Mouse (Mus musculus) ES-E14 (cell line): Measurements from ENCODE around the gene Arhgap9. TPM values are rescaled to one million over a fixed set of nuclear protein-coding genes. Genes with fewer than 3 reads are reported as not detected.

Source experiments
- DNase-seq: peaks from one replicate; pipeline ENCODE4 v3.0.0-alpha.2; 2013; ENCODE audit warnings: low read depth, low spot score
- H3K27ac ChIP-seq: 2 replicates; pipeline ENCODE4 v1.5.1; 2012; ENCODE audit warnings: low read depth, mild to moderate bottlenecking, low read length, moderate library complexity, mixed read lengths; ENCODE audit not compliant: poor library complexity, insufficient read depth, severe bottlenecking
- H3K36me3 ChIP-seq: 2 replicates; pipeline ENCODE4 v1.6.1; 2012; ENCODE audit warnings: mild to moderate bottlenecking, low read length, moderate library complexity, mixed read lengths; ENCODE audit not compliant: control insufficient read depth, poor library complexity, insufficient read depth, severe bottlenecking
- H3K4me1 ChIP-seq, 2 experiments: fragments of 150-350 bp in 1 of 2; sonication (generic) in 1 of 2; 2 replicates each; pipeline ENCODE4 v1.6.1; 2012; ENCODE audit warnings: low read length in 2 of 2, mild to moderate bottlenecking in 1 of 2, mixed read lengths in 1 of 2; ENCODE audit not compliant: control insufficient read depth in 2 of 2, insufficient read depth in 2 of 2, poor library complexity in 1 of 2
- H3K4me3 ChIP-seq, 2 experiments: fragments of 150-350 bp in 1 of 2; sonication (generic) in 1 of 2; 2 replicates each; pipeline ENCODE4 v1.5.1; 2012; ENCODE audit warnings: low read length in 2 of 2, low read depth in 1 of 2, mild to moderate bottlenecking in 1 of 2, mixed read lengths in 1 of 2; ENCODE audit not compliant: insufficient read depth in 1 of 2, poor library complexity in 1 of 2, severe bottlenecking in 1 of 2
- H3K9ac ChIP-seq: 2 replicates; pipeline ENCODE4 v1.6.1; 2012; ENCODE audit warnings: low read depth, mild to moderate bottlenecking, low read length, mixed read lengths; ENCODE audit not compliant: poor library complexity, insufficient read depth, severe bottlenecking
- H3K9me3 ChIP-seq: fragments of 150-350 bp; sonication (generic); 2 replicates; pipeline ENCODE4 v1.6.1; 2012; ENCODE audit warnings: low read depth, mild to moderate bottlenecking, low read length; ENCODE audit not compliant: control insufficient read depth, insufficient read depth
- CHD2 ChIP-seq: IDR thresholded peaks from 2 replicates; pipeline ENCODE4 v1.6.1; 2014; ENCODE audit warnings: mild to moderate bottlenecking, low read depth, low read length, inconsistent platforms
- HCFC1 ChIP-seq: IDR thresholded peaks from 2 replicates; pipeline ENCODE4 v1.6.1; 2012; ENCODE audit warnings: low read length, inconsistent platforms, borderline replicate concordance; ENCODE audit not compliant: insufficient read depth
- MAFK ChIP-seq: IDR thresholded peaks from 2 replicates; pipeline ENCODE4 v1.6.1; 2014; ENCODE audit warnings: mild to moderate bottlenecking, low read depth, low read length, inconsistent platforms; ENCODE audit not compliant: insufficient read depth
- ZC3H11A ChIP-seq: IDR thresholded peaks from 2 replicates; pipeline ENCODE4 v1.6.1; 2012; ENCODE audit warnings: low read depth, mild to moderate bottlenecking, inconsistent platforms, low read length, borderline replicate concordance
- ZNF384 ChIP-seq: IDR thresholded peaks from 2 replicates; pipeline ENCODE4 v1.6.1; 2012; ENCODE audit warnings: low read depth, low read length, inconsistent platforms
- in situ Hi-C, 2 experiments: fragments of 600-800 bp; cut with MboI; formaldehyde crosslinking; loops; one replicate each; pipeline ENCODE4 v1.15.1; 2025; ENCODE audit warnings: low sequenced_read_pairs in 2 of 2, inconsistent platforms in 1 of 2; ENCODE audit not compliant: unreplicated experiment in 2 of 2
- total RNA-seq: library from RNA; depleted of rRNA; stranded (reverse); fragments of 300-350 nt; gene quantifications from 2 replicates; pipeline ENCODE4 v1.2.3, GENCODE M21; 2012

The Arhgap9 gene
- total RNA-seq, 1 experiment: 2.6 TPM

- in situ Hi-C loops: no loop called here
- peak within 1 kb of the TSS; percentile 71 to 89 for H3K4me3 ChIP-seq
- peaks cover 4% of the 10 kb centered on the region; the same call in 1 of the 2 replicates for H3K36me3 ChIP-seq
- H3K9me3 ChIP-seq: no peaks in the 10 kb centered on the region
- H3K27ac ChIP-seq: peak within 1 kb of the TSS; percentile 83
- TF ChIP-seq ZC3H11A (0 out of 2 replicates have a peak, but pooled peaks have one; percentile 23), HCFC1 (no peak), CHD2 (no peak), MAFK (no peak), ZNF384 (no peak)
- H3K4me1 ChIP-seq: peaks cover 10 to 11% of the 10 kb centered on the region in 2 experiments
- H3K9ac ChIP-seq: peak within 1 kb of the TSS; percentile 71
- DNase-seq: peak; percentile 95
These were observed 20.3 kb downstream of the Arhgap9 start, which contains the start of gene Gli1 for GRCm38 (mm10) chr10:127341891-127342639. Gene Gli1, minus strand, starts transcription at chr10:127341974.

- peaks cover 4 to 6% of the 10 kb centered on the region in 2 experiments; a peak in 3 of 4 replicates for H3K4me1 ChIP-seq
- in situ Hi-C loops: no loop called here
These were observed 21.3 kb downstream of the Arhgap9 start for GRCm38 (mm10) chr10:127343029-127343428.

GRCm38 (mm10) chr10:127346173-127346572 lies 24.4 kb downstream of the Arhgap9 start:
- Histone ChIP-seq H3K9ac (no peak overlapping the region), H3K27ac (no peak overlapping the region), H3K36me3 (no peaks in the 10 kb centered on the region), H3K4me1 (peaks cover under 1 to 8% of the 10 kb centered on the region in 2 experiments; a peak in 2 of 4 replicates), H3K9me3 (no peaks in the 10 kb centered on the region), H3K4me3 (no peak overlapping the region)
- no peak for DNase-seq
- in situ Hi-C loops: no loop called here
- TF ChIP-seq MAFK (no peak), ZNF384 (no peak), HCFC1 (no peak), CHD2 (no peak), ZC3H11A (no peak)

More at GRCm38 (mm10) chr10:127343029-127343428, 21.3 kb downstream of the Arhgap9 start:
- H3K9ac ChIP-seq: no peak overlapping the region
- no peak overlapping the region for H3K27ac ChIP-seq
- no peak for DNase-seq
- peaks cover 2% of the 10 kb centered on the region; the same call in 1 of the 2 replicates for H3K36me3 ChIP-seq
- H3K4me3 ChIP-seq: no peak overlapping the region
- no peak for TF ChIP-seq ZNF384
- TF ChIP-seq MAFK: no peak
- no peak for TF ChIP-seq ZC3H11A
- TF ChIP-seq HCFC1: no peak
- TF ChIP-seq CHD2: no peak
- H3K9me3 ChIP-seq: no peaks in the 10 kb centered on the region

GRCm38 (mm10) chr10:127348957-127349356 lies 27.2 kb downstream of the Arhgap9 start:
- no peak for TF ChIP-seq ZNF384
- TF ChIP-seq ZC3H11A: no peak
- TF ChIP-seq HCFC1: no peak
- TF ChIP-seq CHD2: no peak
- TF ChIP-seq MAFK: no peak
- no peak for DNase-seq
- in situ Hi-C loops: no loop called here
- H3K9me3 ChIP-seq: no peaks in the 10 kb centered on the region
- no peak overlapping the region for H3K4me3 ChIP-seq
- H3K27ac ChIP-seq: no peak overlapping the region
- H3K9ac ChIP-seq: no peak overlapping the region
- peaks cover 3 to 12% of the 10 kb centered on the region in 2 experiments; a peak in 3 of 4 replicates for H3K4me1 ChIP-seq
- no peaks in the 10 kb centered on the region for H3K36me3 ChIP-seq
